Mouse (Mus musculus) liver, postnatal 0 days (tissue): ENCODE measurements at regions not wholly inside any gene's neighbourhood (a gene's known extent, or its start where the extent isn't known, plus 50 kb on each side); places are given as distances from the start of the nearest gene placed in this dataset.

Experiments
- CTCF ChIP-seq: sonication (generic); IDR thresholded peaks from 2 replicates; pipeline ENCODE4 v1.5.1; 2016; ENCODE audit warnings: antibody characterized with exemption, low read depth
- EP300 ChIP-seq: IDR thresholded peaks from 2 replicates; pipeline ENCODE4 v1.6.1; 2016; ENCODE audit warnings: antibody characterized with exemption, low read depth, mild to moderate bottlenecking

DNA sequence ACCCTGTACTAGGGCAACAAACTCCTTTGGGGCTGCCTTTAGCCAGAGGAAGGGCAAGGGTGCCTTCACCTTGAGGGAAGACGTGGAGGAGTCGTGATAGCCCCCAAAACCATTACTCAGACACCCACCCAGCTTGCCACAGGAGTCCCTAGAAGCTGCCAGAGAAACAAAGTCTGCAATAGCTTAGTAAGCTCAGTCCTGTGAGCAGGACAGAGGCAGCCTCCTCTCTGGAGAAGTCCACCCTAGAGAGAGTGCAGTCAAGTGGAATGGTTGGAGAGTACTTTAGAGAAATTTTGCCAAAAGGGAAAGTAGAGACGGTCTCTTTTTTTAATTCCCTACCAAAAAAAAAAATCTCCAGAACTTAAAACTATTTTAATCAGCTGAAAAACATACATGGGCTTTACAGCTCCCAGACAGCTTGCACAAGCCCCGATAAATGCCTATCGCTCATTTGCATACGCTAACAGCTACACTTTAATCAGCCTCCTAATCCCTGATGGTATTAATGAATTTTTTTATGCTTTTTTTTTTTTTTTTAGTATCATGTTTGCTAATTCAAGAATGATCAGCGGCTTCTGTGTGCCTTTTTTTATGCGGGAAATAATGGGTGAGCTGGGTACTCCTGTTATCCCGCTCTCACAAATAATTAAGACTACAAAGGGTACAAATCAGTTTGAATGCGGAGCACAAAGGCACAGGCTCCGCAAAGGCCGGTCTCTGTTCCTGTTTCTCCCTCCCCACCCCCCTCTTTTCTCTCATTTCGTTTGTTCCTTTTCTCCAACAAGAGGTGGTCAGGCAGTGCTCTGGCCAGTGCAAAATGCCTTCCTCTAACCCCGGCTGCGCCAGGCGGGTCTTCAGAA, 219.8 kb downstream of the Il20rb start:
- TF ChIP-seq CTCF (no peak), EP300 (no peak)
